Mouse (Mus musculus): ENCODE data around the gene Ddx42. TPM values are rescaled to one million over a fixed set of nuclear protein-coding genes. Genes with fewer than 3 reads are reported as not detected.
A peak's percentile ranks its signal among the peaks of the same experiment; 100 is the strongest.

The Ddx42 gene
- polyA plus RNA-seq, 1 experiment from 2014 or later: 112 TPM

DNA sequence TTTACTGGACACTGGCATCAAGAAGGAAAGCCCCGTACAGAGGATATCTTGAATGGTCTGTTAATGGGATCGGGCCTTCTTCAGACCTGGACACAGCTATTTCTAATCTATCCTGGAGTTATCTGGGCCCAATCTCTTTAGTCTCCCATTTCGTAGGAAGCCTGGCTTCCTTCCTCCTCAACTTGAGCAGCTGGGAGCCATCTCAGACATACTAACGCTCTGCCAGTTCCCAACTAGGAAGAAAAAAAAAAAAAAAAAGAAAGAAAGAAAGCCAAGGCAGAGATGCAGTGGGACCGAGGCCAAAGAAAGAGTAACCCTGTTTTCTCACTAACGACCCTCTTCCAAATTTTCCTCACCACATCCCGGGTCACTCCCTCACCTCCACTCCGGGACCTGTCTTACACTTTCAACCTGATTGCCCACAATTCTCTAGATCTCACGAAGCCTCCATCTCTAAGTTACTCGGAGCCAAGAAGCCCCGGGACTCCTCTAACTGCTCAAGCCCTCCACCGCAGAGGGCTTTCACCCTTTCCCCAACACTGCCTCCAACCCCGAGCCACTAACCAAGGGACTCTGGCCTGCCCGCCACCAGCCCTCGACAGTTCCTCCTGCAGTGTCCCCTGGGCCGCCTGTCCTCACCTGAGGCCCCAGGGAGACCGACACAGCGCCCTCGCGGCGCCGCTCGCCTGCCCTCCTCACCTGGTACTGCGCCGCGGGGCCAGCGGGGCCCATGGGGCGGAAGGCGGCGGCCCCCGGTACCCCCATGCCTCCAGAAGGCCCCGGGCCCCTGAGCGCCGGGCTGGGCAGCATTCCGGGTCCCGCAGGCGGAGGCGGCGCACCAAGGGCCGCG is 55.3 kb downstream of the Ddx42 start:
- no peaks in the 10 kb centered on the region for H3K9me3 ChIP-seq (ENCODE audit: control insufficient read depth, low read length)
- peak overlapping the region; percentile 85 for H3K4me3 ChIP-seq (replicated peaks; ENCODE audit: low read length)
- peak overlapping the region; percentile 85 for H3K27ac ChIP-seq (ENCODE audit: low read length)
- H3K27me3 ChIP-seq (replicated peaks; ENCODE audit: control insufficient read depth, insufficient read depth, low read length): no peaks in the 10 kb centered on the region
- ATAC-seq: no peak
- 1% methylated on average over 39 of the region's 41 CpGs for WGBS
- H3K4me1 ChIP-seq (replicated peaks; ENCODE audit: control insufficient read depth, insufficient read depth, low read length): peaks cover 39% of the 10 kb centered on the region
- H3K4me2 ChIP-seq (ENCODE audit: low read length): peak overlapping the region; percentile 71
- H3K9ac ChIP-seq (replicated peaks; ENCODE audit: low read depth, low read length): peak overlapping the region; percentile 90
- H3K36me3 ChIP-seq (ENCODE audit: control insufficient read depth, insufficient read depth): peaks cover under 1% of the 10 kb centered on the region; the same call in 1 of the 2 replicates

DNA sequence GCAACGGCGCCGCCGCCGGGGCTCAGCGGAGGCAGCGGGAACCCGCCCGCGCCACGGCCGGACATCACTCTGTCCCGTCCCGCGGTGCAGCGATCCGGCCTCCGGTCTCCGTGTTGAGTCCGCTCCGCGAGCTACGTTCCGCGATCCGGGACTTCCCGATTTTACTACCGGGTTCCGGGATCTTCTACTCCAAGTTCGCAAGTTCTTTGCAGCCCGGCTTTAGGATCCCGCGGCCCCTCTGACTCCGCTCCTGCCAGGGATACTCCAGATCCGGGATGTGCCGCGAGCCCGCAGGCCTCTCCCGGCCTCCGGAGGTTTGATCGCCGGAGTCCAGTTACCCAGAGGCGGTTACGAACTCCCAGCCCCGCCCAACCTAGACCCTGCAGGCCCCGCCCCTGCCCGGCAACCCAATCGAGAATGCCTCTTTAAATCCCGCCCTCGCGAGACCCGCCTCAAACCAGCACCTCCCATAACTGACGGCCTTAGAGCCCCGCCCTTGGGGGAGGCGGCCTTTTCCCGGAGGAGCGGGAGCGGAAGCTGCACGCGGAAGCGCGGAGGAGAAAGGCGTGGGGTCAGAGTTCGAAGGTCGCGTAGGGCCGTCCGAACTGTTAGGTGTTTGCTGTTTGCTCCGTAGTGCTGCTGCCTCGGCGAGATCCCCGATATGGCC is 56.1 kb downstream of the Ddx42 start, which contains the start of gene Smarcd2:
Smarcd2 (minus strand) TSS at position 329 of the 667 bp plus-strand sequence.
- H3K9ac ChIP-seq (replicated peaks; ENCODE audit: low read depth, low read length): peak within 1 kb of the TSS; percentile 90
- peak within 1 kb of the TSS; percentile 85 for H3K27ac ChIP-seq (ENCODE audit: low read length)
- peak; percentile 94 for ATAC-seq
- no peaks in the 10 kb centered on the region for H3K27me3 ChIP-seq (replicated peaks; ENCODE audit: control insufficient read depth, insufficient read depth, low read length)
- H3K4me2 ChIP-seq (ENCODE audit: low read length): peak within 1 kb of the TSS; percentile 77
- H3K4me3 ChIP-seq (replicated peaks; ENCODE audit: low read length): peak within 1 kb of the TSS; percentile 85
- H3K9me3 ChIP-seq (ENCODE audit: control insufficient read depth, low read length): no peaks in the 10 kb centered on the region
- WGBS: under 1% methylated on average over 71 of the region's 72 CpGs
- no peaks in the 10 kb centered on the region for H3K36me3 ChIP-seq (ENCODE audit: control insufficient read depth, insufficient read depth)
- H3K4me1 ChIP-seq (replicated peaks; ENCODE audit: control insufficient read depth, insufficient read depth, low read length): peaks cover 35% of the 10 kb centered on the region

DNA sequence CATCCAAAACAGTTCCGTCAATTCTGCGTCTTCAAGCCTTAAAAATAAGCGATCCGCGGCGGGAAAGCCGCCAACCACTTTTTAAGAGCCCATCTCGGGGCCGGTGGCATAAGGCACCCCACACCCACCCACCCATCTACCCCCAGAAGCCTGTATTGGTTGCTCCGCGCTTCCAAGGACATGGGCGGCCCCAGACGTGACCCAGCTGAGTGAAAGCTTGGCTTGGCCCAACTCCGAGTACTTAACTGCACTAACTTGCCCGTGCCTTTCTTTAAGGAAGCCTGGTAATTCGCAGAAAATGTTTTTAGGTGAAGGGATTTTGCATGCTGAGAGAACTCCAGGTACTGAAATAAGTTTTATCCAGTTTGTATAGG is 56.6 kb downstream of the Ddx42 start:
- peak; percentile 11; the same call in 1 of the 2 replicates for ATAC-seq
- peak overlapping the region; percentile 85 for H3K4me3 ChIP-seq (replicated peaks; ENCODE audit: low read length)
- peak overlapping the region; percentile 55; the same call in 1 of the 2 replicates for H3K27ac ChIP-seq (ENCODE audit: low read length)
- no peaks in the 10 kb centered on the region for H3K9me3 ChIP-seq (ENCODE audit: control insufficient read depth, low read length)
- 19% methylated on average over 16 of the region's 16 CpGs for WGBS
- peaks cover 32% of the 10 kb centered on the region for H3K4me1 ChIP-seq (replicated peaks; ENCODE audit: control insufficient read depth, insufficient read depth, low read length)
- H3K36me3 ChIP-seq (ENCODE audit: control insufficient read depth, insufficient read depth): no peaks in the 10 kb centered on the region
- no peaks in the 10 kb centered on the region for H3K27me3 ChIP-seq (replicated peaks; ENCODE audit: control insufficient read depth, insufficient read depth, low read length)
- peak overlapping the region; percentile 77 for H3K4me2 ChIP-seq (ENCODE audit: low read length)
- peak overlapping the region; percentile 55 for H3K9ac ChIP-seq (replicated peaks; ENCODE audit: low read depth, low read length)

- Histone ChIP-seq H3K36me3 (ENCODE audit: control insufficient read depth, insufficient read depth) (no peaks in the 10 kb centered on the region), H3K4me1 (replicated peaks; ENCODE audit: control insufficient read depth, insufficient read depth, low read length) (peaks cover 27% of the 10 kb centered on the region), H3K27ac (ENCODE audit: low read length) (no peak overlapping the region), H3K9ac (replicated peaks; ENCODE audit: low read depth, low read length) (no peak overlapping the region), H3K4me3 (replicated peaks; ENCODE audit: low read length) (no peak overlapping the region), H3K9me3 (ENCODE audit: control insufficient read depth, low read length) (no peaks in the 10 kb centered on the region), H3K27me3 (replicated peaks; ENCODE audit: control insufficient read depth, insufficient read depth, low read length) (no peaks in the 10 kb centered on the region), H3K4me2 (ENCODE audit: low read length) (no peak overlapping the region)
- 96% methylated on average over 6 of the region's 6 CpGs for WGBS
- no peak for ATAC-seq
These were observed 57.1 kb downstream of the Ddx42 start for GRCm38 (mm10) chr11:106273811-106274210.

DNA sequence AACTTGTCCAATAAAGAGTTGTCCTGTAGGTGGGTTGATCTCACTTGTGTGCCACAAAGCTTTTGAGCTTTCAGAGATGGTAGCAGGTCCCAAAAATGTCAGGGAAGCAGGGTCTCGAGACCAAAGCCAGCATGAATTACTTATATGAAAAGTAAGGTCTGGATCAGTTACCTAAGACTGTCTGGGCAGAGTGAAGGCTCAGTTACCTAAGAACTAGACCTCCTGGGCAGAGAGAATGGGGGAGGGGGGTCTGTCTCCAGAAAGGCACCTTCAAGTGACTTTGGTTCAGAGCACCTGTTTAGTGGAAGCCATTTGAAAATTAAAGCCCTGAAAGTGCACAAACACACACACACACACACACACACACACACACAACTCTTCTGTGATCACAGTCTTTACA is 57.6 kb downstream of the Ddx42 start:
- Histone ChIP-seq H3K27me3 (replicated peaks; ENCODE audit: control insufficient read depth, insufficient read depth, low read length) (no peaks in the 10 kb centered on the region), H3K4me1 (replicated peaks; ENCODE audit: control insufficient read depth, insufficient read depth, low read length) (peaks cover 22% of the 10 kb centered on the region), H3K4me2 (ENCODE audit: low read length) (no peak overlapping the region), H3K36me3 (ENCODE audit: control insufficient read depth, insufficient read depth) (no peaks in the 10 kb centered on the region), H3K27ac (ENCODE audit: low read length) (no peak overlapping the region), H3K9me3 (ENCODE audit: control insufficient read depth, low read length) (no peaks in the 10 kb centered on the region), H3K4me3 (replicated peaks; ENCODE audit: low read length) (no peak overlapping the region), H3K9ac (replicated peaks; ENCODE audit: low read depth, low read length) (no peak overlapping the region)
- WGBS: 98% methylated on average over 1 of the region's 1 CpGs
- ATAC-seq: no peak

DNA sequence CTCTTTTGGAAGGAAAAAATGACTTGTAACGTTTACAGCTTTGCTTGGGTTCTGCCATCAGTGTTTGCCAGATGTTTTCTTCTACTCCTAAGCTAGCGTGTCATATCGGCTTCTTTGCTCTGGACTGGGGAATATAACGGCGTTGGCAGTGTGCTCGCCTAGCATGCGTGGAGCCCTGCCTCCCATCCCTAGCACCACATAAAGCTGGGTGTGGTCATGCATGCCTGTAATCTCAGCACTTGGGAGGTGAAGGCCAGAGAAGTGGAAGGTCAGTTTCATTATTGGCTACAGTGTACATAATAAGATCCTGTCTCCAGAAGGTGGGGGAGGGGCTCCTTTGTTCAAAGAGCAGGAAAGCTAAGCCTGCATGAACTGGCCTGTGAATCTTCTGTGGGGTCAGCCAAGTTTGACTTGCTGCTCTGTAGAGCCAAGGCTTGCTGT is 58.3 kb downstream of the Ddx42 start:
- no peak overlapping the region for H3K27ac ChIP-seq (ENCODE audit: low read length)
- no peaks in the 10 kb centered on the region for H3K27me3 ChIP-seq (replicated peaks; ENCODE audit: control insufficient read depth, insufficient read depth, low read length)
- no peaks in the 10 kb centered on the region for H3K9me3 ChIP-seq (ENCODE audit: control insufficient read depth, low read length)
- H3K4me3 ChIP-seq (replicated peaks; ENCODE audit: low read length): no peak overlapping the region
- no peak for ATAC-seq
- 89% methylated on average over 7 of the region's 7 CpGs for WGBS
- H3K4me2 ChIP-seq (ENCODE audit: low read length): no peak overlapping the region
- H3K9ac ChIP-seq (replicated peaks; ENCODE audit: low read depth, low read length): no peak overlapping the region
- no peaks in the 10 kb centered on the region for H3K36me3 ChIP-seq (ENCODE audit: control insufficient read depth, insufficient read depth)
- H3K4me1 ChIP-seq (replicated peaks; ENCODE audit: control insufficient read depth, insufficient read depth, low read length): peaks cover 22% of the 10 kb centered on the region

DNA sequence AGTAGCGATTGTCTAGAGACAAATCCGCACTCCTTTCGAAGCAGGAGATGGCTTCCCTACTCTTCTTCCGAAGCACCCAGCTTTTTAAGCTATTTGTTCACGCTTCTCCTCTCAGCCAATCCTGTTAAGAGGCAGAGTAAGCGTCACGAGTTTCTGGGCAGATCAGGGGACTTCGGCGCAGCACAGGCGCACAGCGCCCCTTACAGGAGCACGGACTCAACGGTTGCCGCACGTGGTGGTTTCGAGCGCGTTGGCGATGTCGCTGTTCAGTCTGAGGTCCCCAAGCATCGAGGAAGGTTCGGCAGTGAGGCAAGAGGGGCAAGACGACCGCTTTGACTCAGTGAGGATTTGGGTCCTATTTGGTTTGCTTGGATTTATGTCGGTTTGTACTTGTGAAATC is 59.7 kb downstream of the Ddx42 start, which contains the start of gene Tcam1:
Tcam1 (plus strand) TSS at position 219 of the 400 bp plus-strand sequence.
- Histone ChIP-seq H3K36me3 (ENCODE audit: control insufficient read depth, insufficient read depth) (no peaks in the 10 kb centered on the region), H3K4me1 (replicated peaks; ENCODE audit: control insufficient read depth, insufficient read depth, low read length) (peaks cover 15% of the 10 kb centered on the region), H3K9me3 (ENCODE audit: control insufficient read depth, low read length) (no peaks in the 10 kb centered on the region), H3K4me3 (replicated peaks; ENCODE audit: low read length) (peak within 1 kb of the TSS; percentile 24), H3K4me2 (ENCODE audit: low read length) (peak within 1 kb of the TSS; percentile 53), H3K9ac (replicated peaks; ENCODE audit: low read depth, low read length) (no peak within 1 kb of the TSS; the same call in 1 of the 2 replicates), H3K27ac (ENCODE audit: low read length) (no peak within 1 kb of the TSS), H3K27me3 (replicated peaks; ENCODE audit: control insufficient read depth, insufficient read depth, low read length) (no peaks in the 10 kb centered on the region)
- 10% methylated on average over 25 of the region's 25 CpGs for WGBS
- ATAC-seq: peak; percentile 60

DNA sequence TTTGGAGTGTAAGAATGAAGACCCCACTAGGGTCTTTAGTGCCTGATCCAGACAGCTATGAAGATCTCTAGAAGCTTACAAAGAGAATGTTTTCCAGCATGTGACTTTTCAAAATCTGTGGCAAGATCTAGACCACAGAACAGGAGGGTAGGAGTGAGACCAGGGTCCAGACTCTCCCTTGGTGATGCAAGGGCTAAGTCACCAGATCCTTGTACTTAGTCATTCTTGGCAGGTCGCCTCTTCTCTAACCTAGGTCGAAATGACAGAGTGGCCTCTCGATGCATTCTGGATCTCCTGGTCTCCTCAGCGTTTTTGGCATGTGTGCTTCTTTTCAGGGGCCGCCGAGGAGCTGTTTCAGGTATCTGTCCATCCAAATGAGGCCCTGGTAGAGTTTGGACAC is 65.7 kb downstream of the Ddx42 start:
- Histone ChIP-seq H3K9ac (replicated peaks; ENCODE audit: low read depth, low read length) (no peak overlapping the region), H3K4me3 (replicated peaks; ENCODE audit: low read length) (no peak overlapping the region), H3K27me3 (replicated peaks; ENCODE audit: control insufficient read depth, insufficient read depth, low read length) (no peaks in the 10 kb centered on the region), H3K27ac (ENCODE audit: low read length) (no peak overlapping the region), H3K36me3 (ENCODE audit: control insufficient read depth, insufficient read depth) (no peaks in the 10 kb centered on the region), H3K4me2 (ENCODE audit: low read length) (no peak overlapping the region), H3K4me1 (replicated peaks; ENCODE audit: control insufficient read depth, insufficient read depth, low read length) (no peaks in the 10 kb centered on the region; the same call in 1 of the 2 replicates), H3K9me3 (ENCODE audit: control insufficient read depth, low read length) (no peaks in the 10 kb centered on the region)
- ATAC-seq: no peak
- WGBS: 87% methylated on average over 6 of the region's 6 CpGs

DNA sequence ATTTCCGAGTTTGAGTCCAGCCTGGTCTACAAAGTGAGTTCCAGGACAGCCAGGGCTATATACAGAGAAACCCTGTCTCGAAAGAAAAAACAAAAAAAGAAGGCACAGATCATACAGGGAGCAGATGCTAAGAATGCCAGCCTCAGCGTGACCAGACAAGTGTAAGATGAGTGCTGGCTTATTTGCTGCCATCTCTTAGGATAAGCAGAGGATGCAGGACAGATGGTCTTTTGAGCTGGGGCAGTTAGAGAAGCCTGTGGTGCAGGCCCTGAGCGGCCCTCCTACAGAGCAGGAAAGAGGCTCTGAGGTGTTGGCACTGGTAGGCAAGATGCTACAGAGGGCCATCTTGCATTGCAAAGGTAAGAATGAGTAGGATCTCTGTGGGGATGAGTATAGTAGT is 66.6 kb downstream of the Ddx42 start:
- WGBS: 81% methylated on average over 4 of the region's 4 CpGs
- H3K27me3 ChIP-seq (replicated peaks; ENCODE audit: control insufficient read depth, insufficient read depth, low read length): no peaks in the 10 kb centered on the region
- H3K4me1 ChIP-seq (replicated peaks; ENCODE audit: control insufficient read depth, insufficient read depth, low read length): no peaks in the 10 kb centered on the region; the same call in 1 of the 2 replicates
- H3K9ac ChIP-seq (replicated peaks; ENCODE audit: low read depth, low read length): no peak overlapping the region
- no peak for ATAC-seq
- H3K9me3 ChIP-seq (ENCODE audit: control insufficient read depth, low read length): no peaks in the 10 kb centered on the region
- no peak overlapping the region for H3K27ac ChIP-seq (ENCODE audit: low read length)
- no peak overlapping the region for H3K4me3 ChIP-seq (replicated peaks; ENCODE audit: low read length)
- H3K4me2 ChIP-seq (ENCODE audit: low read length): no peak overlapping the region
- H3K36me3 ChIP-seq (ENCODE audit: control insufficient read depth, insufficient read depth): no peaks in the 10 kb centered on the region

All from forebrain, embryonic 16.5 days (tissue).